8 mouse cellular contexts compared by ENCODE assay signal in genomic region chr19:7307995-7308770, GRCm38 (mm10). TPM values are rescaled to one million over a fixed set of nuclear protein-coding genes. Genes with fewer than 3 reads are reported as not detected.
DNase-seq lines count a peak whose midpoint lies in the region; ATAC-seq and TF ChIP-seq lines count a peak whose summit lies in the region.

No protein-coding gene starts in this region.

- H3K4me2 ChIP-seq in forebrain, embryonic 11.5 days (ENCODE audit: low read depth, low read length, severe bottlenecking): no peak overlapping the region
- H3K4me2 ChIP-seq in liver, postnatal 0 days (ENCODE audit: low read depth, low read length): peak overlapping the region; percentile 50

- no peak for TF ChIP-seq EP300 in liver, postnatal 0 days (IDR thresholded peaks at IDR 0.05; ENCODE audit: low read depth)

- peak; percentile 33 for DNase-seq in testis, postnatal 14 days (ENCODE audit: low spot score)
- DNase-seq in testis, postnatal 10 days (ENCODE audit: low spot score): no peak
- no peak for DNase-seq in forebrain, embryonic 11.5 days (ENCODE audit: low spot score)
- DNase-seq in kidney, adult 18-20 months: peak; percentile 83
- DNase-seq in liver, postnatal 0 days: no peak
- peak; percentile 58 for DNase-seq in ovary, postnatal 14 days (ENCODE audit: low spot score)
- no peak for DNase-seq in spleen, adult 18-20 months
- DNase-seq in T-cell, adult 2 months (ENCODE audit: low spot score): no peak

- H3K4me3 ChIP-seq in forebrain, embryonic 11.5 days (ENCODE audit: low read depth, low read length): no peak overlapping the region
- H3K4me3 ChIP-seq in liver, postnatal 0 days (ENCODE audit: low read depth, low read length): no peak overlapping the region

- TF ChIP-seq CTCF in liver, postnatal 0 days (IDR thresholded peaks at IDR 0.05; ENCODE audit: low read depth): no peak

- no peaks in the 10 kb centered on the region for H3K9me3 ChIP-seq in forebrain, embryonic 11.5 days (ENCODE audit: control insufficient read depth, low read length)
- no peaks in the 10 kb centered on the region for H3K9me3 ChIP-seq in liver, postnatal 0 days (ENCODE audit: low read length)

- H3K27me3 ChIP-seq in forebrain, embryonic 11.5 days (ENCODE audit: control insufficient read depth, insufficient read depth, low read length): no peaks in the 10 kb centered on the region
- no peaks in the 10 kb centered on the region for H3K27me3 ChIP-seq in liver, postnatal 0 days (ENCODE audit: insufficient read depth, low read length)

- no peak overlapping the region for H3K9ac ChIP-seq in forebrain, embryonic 11.5 days (ENCODE audit: low read length)
- H3K9ac ChIP-seq in liver, postnatal 0 days (replicated peaks): 0 out of 2 replicates have a peak overlapping the region, but pooled peaks have one; percentile 17

- peak overlapping the region; percentile 25; the same call in 1 of the 2 replicates for H3K27ac ChIP-seq in forebrain, embryonic 11.5 days (ENCODE audit: low read depth, low read length)
- 0 out of 2 replicates have a peak overlapping the region, but pooled peaks have one; percentile 2 for H3K27ac ChIP-seq in liver, postnatal 0 days (ENCODE audit: low read depth)

- no peak for ATAC-seq in forebrain, embryonic 11.5 days (replicated peaks; ENCODE audit: low FRiP score)
- peak; percentile 44; the same call in 1 of the 2 replicates for ATAC-seq in liver, postnatal 0 days

- WGBS in forebrain, embryonic 11.5 days: 51% methylated on average over 8 of the region's 8 CpGs
- 40% methylated on average over 8 of the region's 8 CpGs for WGBS in liver, postnatal 0 days (ENCODE audit: insufficient replicate concordance)

- peaks cover 18% of the 10 kb centered on the region for H3K4me1 ChIP-seq in forebrain, embryonic 11.5 days (replicated peaks; ENCODE audit: control insufficient read depth, insufficient read depth, low read length)
- peaks cover 75% of the 10 kb centered on the region for H3K4me1 ChIP-seq in liver, postnatal 0 days (ENCODE audit: insufficient read depth)

- H3K36me3 ChIP-seq in forebrain, embryonic 11.5 days (ENCODE audit: control insufficient read depth, insufficient read depth, low read length): no peaks in the 10 kb centered on the region
- H3K36me3 ChIP-seq in liver, postnatal 0 days (replicated peaks; ENCODE audit: insufficient read depth, low read length): no peaks in the 10 kb centered on the region

RNA-seq across cellular contexts. Expression of gene Mark2, which starts 33.5 kb away (rescaled TPM):
- 61.2 and 62.0 TPM in 2 replicates for polyA plus RNA-seq in forebrain, embryonic 11.5 days (2014; fragmentation: Nextera tagmentation; extraction: Ambion mirVana)
- polyA plus RNA-seq in liver, postnatal 0 days (2015; fragmentation: Nextera tagmentation; extraction: Ambion mirVana): 11.9 and 12.5 TPM in 2 replicates

RNA-seq across cellular contexts. Expression of gene Rcor2, which starts 41.1 kb away (rescaled TPM):
- polyA plus RNA-seq in forebrain, embryonic 11.5 days (2014; fragmentation: Nextera tagmentation; extraction: Ambion mirVana): 62.8 and 72.4 TPM in 2 replicates
- polyA plus RNA-seq in liver, postnatal 0 days (2015; fragmentation: Nextera tagmentation; extraction: Ambion mirVana): 0.62 and 0.67 TPM in 2 replicates

Comparison
In these comparisons a context has a peak if more than half of its experiments do, and no peak if none do; other contexts are left out.
1. DNase-seq: peak in testis, postnatal 14 days (single experiment), kidney, adult 18-20 months (single experiment) and ovary, postnatal 14 days (single experiment); none in testis, postnatal 10 days (single experiment), forebrain, embryonic 11.5 days (single experiment), liver, postnatal 0 days (single experiment), spleen, adult 18-20 months (0 of 2) and T-cell, adult 2 months (single experiment).
2. RNA of gene Rcor2, which starts 41.1 kb away (polyA plus RNA-seq): 62.8 to 72.4 TPM in forebrain, embryonic 11.5 days; 0.62 to 0.67 TPM in liver, postnatal 0 days; every median in the first group is over 10 times any median in the second.